Mouse (Mus musculus) naive thymus-derived CD4-positive, alpha-beta T cell, adult 2 months (primary cell): Measurements from ENCODE around the gene Fadd.

Experiments
- DNase-seq: peaks from one replicate; pipeline ENCODE4 v3.0.0-alpha.2; 2011; ENCODE audit warnings: low read depth

The Fadd gene

DNA sequence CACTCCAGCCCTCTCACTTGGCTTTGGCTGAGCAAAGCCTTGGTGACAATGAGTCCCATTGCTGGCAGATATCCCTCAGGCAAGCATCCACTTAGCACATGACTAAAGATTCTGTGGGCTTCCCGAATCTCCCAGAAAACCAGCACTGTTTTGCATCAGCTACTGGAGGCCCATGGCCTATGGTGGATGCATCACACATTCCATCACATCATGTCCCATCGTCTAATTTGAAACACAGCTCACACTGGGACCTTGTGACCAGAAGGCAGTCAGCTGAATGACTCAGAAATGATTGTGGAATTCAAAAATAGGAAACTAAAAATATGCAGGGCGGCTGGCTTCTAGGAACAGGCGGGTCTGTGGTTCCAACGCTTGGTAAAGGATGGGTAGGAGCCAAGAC, 4.4 kb downstream of the Fadd start:
- no peak for DNase-seq

DNA sequence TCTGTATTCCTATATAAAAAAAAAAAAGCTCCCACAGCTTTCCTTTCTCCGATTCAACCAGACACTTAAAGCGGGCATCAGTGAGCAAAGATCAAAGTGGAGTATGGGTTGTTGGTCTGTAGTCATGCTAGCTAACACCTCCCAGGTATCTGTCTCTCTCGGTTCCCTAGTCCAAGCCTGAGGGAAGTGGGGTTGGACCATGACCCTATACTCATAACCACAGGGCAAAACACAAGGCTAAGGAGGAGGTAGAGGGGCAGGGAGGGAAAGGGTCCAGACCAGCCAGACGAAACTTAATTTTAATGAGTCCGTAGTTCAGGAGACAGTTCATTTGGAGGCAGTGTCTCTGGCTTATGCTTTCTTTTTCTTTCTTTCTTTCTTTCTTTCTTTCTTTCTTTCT, 10.0 kb downstream of the Fadd start:
- DNase-seq, result no peak

DNA sequence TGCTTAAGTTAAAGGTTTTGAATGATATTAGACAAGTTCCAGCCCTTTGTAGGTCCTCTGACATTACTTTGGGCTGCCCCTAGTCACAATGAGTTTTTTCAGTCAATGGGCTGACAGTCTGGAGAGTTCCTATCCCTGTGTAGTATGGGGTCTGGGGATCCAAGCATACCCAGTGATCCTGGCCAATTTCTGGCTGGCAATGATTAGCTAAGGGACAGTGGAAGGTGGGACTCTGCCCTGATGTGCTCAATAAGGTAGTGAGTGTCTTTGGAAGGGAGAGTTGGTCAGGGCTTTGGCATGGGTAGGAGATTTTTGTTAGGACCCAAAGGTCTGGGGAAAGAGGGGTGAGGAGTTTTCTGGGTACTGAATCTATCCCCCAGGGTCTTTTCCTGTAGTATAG, 10.7 kb downstream of the Fadd start:
- DNase-seq, result no peak

DNA sequence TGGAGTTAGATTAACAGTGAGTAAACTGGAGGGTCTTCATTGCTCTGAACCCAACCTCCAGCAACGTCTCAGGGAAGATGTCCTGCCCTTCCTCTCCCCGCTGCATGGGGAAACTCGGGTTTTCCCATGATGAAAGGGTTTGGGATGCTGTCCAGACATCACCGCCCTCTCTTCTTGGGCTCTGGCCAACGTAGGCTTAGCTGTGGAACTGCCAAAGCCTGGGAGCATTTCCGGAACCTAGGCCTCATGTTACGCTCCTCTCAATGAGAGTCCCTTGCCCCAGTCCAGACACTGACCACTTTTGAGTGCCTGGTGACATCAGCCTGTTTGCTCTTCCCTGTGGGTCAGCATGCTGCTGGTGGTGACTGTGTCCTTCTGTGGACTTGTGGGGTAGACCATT, 12.8 kb downstream of the Fadd start:
- no peak for DNase-seq

DNA sequence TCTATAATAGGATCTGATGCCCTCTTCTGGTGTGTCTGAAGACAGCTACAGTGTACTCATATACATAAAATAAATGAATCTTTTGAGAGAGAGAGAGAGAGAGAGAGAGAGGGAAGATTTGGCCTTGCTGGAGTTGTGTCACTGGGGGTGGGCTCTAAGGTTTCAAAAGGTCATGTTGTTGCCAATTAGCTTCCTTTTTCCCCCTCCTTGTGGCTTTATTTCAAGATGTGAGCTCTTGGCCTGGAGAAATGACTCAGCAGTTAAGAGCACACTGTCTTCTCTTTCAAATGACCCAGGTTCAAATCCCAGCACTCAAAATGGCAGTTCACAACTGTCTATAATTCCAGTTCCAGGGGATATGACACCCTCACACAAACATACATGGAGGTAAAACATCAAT, 14.2 kb downstream of the Fadd start:
- DNase-seq, result no peak

DNA sequence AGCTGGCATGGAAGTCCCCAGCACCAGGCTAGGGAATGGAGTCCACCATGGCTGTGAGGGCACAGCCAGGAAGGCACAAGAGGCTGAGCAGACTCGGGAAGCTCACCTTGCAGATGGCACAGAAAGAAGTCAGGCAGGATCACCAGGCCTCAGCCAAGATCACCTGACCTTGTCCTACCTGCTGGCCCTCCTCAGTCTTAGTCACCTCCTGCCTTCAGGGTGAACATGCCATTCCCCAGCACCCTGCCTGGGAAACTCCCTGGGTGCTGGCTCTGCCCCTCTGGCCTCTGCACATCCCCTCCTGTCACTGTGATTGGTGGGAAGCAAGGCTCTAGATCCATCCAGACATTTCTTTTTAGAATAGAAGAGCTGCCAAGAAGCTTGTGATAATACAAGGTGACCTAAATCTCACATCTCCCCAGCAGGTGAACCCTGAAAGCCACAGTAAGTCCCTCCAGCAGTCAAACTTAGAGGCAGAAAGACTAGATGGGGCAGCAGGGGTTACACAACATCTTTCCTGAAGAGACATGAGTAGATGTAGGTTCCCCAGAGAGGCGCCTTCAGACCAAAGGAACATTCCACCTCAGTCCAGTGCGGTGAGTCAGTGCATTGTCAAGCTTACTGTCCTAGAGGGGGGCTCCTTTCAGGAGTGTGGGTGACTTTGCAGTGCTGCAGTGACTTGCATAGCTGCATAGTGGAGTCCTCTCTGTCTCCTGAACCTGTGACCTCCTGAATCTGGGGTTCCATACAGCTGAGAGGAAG, 15.2 kb downstream of the Fadd start:
- no peak for DNase-seq

DNA sequence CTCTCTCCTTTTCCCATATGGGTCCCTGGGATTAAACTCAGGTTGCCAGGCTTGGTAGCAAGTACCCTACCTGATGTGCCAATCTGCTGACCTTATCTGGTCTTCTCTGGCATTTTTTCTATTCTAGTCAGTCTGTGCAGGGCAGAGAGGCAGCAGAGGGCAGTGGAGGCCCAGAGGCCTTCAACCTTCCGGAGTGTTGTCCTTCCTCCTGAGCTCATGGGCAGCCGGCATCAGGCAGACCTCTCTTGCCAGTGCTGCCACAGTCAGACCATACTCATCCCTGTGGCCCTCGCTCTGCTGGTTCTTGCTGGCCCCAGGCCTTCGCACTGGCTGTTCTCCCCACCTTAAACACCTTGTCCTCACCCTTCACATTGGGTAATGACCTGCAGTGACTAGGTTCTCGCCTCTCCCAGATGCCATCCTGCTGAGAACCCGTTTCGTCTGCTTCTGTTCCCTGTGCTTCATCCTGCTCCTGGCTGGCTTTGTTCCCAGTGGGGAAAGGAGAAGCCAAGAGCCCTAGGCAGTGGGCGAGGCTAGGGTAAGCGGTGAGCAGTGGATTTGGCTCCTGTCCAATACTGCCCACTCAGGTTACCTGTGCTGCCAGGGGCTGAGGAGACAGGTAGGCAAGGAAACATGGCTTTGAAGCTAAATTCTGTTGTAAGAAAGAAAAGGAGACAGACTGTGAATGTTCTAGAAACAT, 18.7 kb downstream of the Fadd start:
- DNase-seq, result no peak

DNA sequence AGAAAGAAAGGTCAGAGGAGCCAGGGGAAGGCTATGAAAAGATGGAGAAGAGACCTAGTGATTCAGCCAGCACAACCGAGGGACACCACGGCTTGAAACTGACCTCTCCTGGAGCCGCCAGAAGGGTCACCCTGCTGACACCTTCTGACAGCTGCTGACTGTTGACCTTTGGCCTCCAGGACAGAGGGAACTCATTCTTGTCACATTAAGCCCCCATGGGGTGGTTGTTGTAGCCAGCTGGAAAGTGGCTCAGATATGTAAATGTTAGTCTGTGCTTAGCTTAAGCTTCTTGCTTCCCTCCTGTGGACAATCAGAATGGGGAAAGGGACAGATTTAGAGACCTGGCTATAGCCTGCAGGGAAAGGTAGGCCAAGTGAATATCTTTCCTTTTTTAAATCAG, 20.2 kb downstream of the Fadd start:
- no peak for DNase-seq

DNA sequence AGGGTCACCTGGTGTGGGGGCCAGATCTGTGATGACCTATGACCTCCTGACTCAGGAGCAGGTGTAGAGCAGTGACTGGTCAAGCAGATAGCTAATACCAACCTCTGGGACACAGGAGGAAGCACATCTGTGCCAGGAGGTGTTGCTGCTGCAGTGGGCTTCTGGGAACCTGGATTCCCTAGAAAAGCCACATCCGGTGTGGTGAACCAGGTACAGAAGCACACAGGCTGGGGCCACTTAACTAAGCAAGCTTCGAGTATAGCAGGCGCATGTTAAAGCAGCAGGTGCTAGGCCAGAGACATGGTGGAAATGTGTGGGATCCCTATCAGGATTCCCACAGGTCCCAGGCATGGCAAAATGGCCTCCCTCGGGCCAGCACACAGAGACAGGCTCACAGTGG, 21.7 kb downstream of the Fadd start:
- DNase-seq, result peak; percentile 58

DNA sequence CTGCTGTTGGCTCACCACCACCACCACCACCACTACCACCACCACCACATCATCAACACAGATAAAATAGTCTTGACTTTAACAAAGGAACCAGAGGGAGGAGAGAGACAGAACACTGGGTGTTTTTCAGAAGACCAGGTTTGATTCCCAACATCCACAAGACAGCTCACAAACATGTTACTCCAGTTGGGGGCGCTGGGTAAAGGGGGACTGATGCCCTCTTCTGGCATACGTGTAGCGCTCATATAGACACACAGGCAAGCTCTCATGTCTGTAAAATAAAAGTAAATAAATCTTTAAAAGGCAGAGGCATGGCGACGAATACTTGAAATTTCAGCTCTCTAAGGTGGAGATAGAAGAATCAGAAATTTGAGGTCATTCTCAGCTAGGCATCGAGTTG, 23.7 kb downstream of the Fadd start:
- DNase-seq, result no peak

DNA sequence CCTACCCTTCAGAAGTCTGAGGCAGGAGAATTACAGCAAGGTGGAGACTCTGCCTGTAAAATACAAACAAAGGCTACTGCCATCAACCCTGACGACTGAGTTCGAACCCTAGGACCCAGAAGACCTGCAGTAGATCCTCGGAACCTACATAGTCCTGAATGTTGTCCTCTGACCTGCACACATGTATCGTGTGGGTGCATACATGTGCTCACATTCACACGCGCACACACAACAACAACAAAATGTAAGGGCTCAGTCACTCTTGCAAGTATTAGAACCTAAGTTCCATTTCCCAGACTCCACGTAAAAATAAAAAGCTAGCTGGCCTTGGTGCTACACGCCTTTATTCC, 28.2 kb downstream of the Fadd start:
- no peak for DNase-seq

DNA sequence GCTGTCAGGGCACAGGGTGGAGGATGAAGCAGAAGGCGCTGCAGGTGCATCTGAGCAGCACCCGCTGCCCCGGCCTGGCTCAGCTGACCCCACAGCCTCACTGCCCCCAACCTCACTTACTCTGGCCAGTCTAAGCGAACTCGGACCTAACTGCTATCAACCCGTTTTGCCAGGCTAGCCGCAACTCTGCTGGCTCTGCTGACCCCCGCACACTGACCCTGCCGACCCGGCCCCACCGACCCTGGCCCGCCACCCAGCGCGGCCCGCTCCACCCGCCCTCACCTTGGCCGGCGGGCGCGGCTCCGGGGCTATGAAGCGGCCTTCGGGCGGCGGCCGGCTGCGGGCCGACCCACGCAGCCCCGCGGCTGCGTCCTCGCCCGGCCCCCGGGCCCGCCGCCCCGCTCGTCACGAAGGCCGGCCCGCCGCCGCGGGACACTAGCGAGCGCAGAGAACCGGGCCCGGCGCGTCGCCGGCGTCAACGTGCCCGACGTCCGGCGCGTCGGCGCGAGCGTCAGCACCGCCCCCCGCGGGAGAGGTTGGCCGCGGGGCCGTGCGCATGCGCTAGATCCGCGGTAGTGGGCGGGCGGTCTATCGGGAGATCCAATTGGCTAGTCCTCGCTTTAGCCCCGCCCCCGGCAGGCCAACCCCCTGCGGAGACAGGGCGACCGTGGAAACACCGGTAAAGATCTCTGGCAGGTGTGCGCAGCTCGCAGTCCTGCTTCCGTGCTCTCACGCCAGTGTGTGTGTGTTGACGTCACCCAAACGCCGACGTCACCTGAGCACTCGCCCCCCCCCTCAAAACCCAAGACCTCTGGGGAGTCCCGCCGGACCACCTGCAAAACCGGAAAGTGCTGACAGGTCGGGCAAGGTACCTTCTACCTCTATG, 28.8 kb downstream of the Fadd start, which contains the start of gene Ppfia1:
Ppfia1 (minus strand) TSS at position 493 of the 886 bp plus-strand sequence.
- peak; percentile 99 for DNase-seq

DNA sequence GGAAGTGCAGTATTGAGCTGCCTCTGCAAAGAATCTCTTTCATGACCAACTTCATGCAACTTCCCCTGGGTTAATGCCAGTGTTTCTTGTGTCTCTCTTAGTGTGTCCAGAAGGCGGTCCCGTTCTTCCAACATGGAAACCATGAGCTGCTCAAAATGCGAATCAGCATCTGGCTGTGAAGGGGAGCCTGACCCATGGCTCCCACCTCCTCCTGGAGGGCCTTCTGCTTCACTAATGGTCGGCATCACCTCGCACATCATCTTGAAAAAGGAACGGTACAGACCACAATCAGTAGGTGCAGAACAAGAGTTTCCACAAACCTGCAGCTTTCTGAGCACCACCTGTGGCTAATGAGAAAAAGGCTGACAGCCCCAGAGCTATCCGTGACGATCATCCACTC, 30.0 kb downstream of the Fadd start:
- DNase-seq, result no peak

DNA sequence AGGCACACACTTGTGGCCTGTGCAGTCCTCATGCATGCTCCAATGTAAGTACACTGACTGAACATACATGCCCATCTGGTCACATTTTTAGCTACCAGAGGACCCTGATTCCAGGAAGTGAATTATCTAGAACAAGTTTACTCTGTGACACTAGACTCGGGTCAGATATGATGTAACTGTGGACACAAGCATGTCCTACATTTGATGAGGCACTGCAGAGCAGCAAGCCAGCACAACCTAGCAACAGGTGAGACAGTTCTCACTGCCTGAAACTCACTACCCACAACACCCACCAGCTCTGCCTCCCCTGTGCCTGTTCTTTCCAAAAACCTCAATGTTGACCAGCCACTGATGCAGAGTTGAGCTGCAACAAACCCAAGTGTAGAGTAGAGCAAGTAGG, 31.5 kb downstream of the Fadd start:
- DNase-seq, result no peak

DNA sequence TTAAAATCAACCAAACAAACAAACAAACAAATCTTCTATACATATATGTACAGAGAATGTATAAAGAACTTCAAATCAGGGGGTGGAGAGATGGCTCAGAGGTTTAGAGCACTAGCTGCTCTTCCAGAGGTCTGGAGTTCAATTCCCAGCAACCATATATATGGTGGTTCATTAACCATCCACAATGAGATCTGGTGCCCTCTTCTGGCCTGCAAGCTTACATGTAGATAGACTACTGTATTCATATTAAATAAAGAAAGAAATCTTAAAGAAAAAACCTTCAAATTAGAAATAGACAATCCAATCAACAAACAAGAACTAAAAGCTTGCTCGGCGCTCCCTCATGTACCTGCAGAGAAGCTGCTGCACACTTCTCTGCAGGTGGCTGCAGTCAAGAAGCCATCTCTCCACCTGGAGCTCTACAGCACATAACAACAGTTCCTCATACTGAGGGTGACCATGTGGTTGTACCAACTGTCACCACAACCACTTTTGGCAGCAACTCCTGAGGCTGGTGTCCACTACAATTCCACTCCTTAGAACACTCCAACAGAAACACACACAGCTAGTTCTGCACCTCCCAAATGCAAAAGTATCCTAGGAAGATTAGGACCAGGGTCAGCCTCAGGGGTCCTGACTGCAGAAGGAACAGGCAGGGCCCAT, 32.2 kb downstream of the Fadd start:
- DNase-seq, result peak; percentile 27

DNA sequence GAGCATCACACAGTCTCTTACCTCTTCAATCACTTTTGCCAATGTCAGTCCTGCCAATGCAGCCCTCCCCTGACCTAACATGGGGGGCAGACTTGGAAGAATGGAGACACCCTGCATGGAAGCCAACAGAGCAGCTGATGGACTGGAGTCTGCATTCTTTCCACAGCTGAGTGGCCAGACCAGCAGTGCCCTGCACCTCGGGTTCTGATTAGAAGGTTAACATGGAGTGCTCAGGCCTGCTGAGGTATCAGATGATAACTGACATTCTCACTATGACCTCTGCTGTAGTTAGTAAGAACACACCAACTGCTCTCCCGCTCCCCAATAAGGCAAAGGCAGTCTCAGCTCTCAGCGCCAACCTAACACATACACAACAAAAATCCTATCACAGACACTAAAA, 37.0 kb downstream of the Fadd start:
- DNase-seq, result no peak

DNA sequence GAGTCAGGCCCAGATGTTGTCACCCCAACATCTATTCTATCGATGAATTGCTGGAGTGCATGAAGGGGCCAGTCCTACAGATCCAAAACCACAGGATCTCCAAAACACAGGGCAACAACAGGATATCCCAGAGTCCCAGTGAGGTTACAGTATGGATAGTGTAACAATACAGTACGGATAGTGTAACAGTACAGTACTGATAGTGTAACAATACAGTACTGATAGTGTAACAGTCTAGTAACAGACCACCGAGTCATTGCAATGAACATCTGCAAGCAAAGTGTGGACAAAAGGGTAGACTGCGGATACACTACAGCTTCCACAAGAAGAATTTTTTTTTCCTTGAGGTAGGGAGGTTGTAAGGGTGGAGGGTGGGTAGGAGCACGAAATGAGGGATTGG, 40.9 kb downstream of the Fadd start:
- no peak for DNase-seq

DNA sequence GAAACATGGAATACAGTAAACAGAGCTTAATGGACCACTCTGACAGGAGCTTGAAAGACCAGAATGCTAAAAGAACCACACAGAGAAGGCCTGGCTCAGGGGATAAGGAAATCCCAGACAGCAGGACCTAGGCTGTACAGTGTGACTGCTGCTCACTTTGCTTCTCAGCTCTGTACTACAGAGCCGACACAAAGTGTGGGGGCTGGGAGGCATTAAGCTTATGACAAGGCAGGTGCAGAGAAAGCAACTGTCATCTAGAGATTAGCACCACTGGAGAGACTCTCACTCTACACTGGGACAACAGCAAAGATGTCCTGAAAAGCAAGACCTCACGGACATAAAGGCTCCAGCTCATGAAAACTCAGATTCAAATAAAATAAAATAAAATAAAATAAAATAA, 43.1 kb downstream of the Fadd start:
- DNase-seq, result no peak

DNA sequence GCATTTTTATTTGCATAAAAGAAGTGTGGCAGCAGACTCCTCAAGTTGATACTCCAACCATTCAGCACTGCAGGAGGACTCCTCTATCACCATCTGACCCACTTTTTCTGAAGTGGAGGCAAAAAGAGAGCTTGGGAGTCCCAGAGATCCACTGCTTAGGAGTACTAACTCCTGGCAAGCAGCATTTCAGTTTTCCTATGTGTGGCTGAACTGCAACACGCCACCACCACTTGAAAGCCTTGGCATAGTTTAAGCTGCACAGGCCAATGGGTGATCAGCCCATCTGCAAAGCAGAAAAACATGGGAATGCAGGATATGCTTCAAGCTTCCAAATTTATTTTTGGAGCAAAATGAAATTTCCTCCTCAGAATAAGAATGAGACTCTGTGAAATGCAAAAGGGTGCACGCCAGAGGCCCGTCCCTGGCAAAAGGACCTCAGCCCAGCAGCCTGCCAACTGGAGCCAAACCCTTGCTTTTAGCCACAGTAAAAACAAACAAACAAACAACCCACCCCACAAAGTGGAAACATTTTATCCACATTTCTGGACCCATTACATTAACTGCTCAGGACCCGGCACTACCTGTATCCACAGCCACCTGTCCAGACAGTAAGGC, 44.1 kb downstream of the Fadd start:
- DNase-seq, result no peak

DNA sequence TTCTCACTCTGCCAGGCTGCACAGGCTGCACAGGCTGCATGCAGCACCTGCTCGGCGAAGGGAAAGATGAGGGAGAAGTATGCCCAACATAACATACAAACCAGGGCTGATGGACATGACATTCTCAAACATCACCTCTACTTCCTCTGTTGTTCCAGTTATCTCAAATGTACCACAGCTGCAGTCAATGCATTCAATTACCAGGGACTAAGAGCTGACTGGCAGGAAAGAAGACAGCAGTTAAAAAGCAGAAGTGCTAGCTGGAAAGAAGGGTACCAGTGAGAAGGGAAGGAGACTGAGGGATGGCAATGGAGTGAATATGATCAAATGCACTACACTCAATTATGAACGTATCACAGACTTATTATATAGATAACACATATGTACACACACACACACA, 45.9 kb downstream of the Fadd start:
- no peak for DNase-seq

DNA sequence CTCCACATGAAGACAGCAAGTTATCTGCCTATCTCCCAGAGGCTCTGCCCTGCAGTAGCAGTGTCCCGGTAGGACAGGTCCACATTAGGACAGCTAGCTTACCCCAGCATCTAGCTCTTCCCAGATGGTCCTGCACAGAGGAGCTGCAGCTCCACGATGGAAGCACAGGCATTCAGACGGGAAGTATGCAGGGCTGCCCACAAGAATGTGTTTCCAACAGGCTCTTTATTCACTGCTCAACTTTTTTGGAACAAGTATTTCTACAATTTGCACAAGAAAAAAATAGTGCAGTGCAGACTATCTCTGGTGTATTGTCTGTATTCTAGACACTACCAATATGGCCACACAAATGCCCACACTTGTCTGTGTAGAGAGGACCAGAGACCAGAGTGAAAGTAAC, 47.5 kb downstream of the Fadd start:
- no peak for DNase-seq
